Mouse (Mus musculus): ENCODE results near the gene Xntrpc. TPM values are rescaled to one million over a fixed set of nuclear protein-coding genes. Genes with fewer than 3 reads are reported as not detected.
"Not testable (repeated sequence)": the region's sequence is repeated elsewhere in the genome, so short reads cannot be mapped to it uniquely, and the experiment has no call there.

Xntrpc gene
- polyA plus RNA-seq (2015; fragmentation: Nextera tagmentation; extraction: Ambion mirVana): 0.15 and 0.20 TPM in 2 replicates

GRCm38 (mm10) chr7:102065046-102065891 is at the start of gene Xntrpc, which contains the start of the genes Rnf121 and Xndc1:
Xntrpc (plus strand) TSS chr7:102065713.
Rnf121 (minus strand) TSS chr7:102065469.
Xndc1 (plus strand) TSS chr7:102065511.
- Histone ChIP-seq H3K9me3 (ENCODE audit: low read length) (no peaks in the 10 kb centered on the region), H3K4me1 (ENCODE audit: insufficient read depth) (peaks cover 26% of the 10 kb centered on the region), H3K27ac (ENCODE audit: low read depth) (peak within 1 kb of the TSS; percentile 53), H3K27me3 (ENCODE audit: insufficient read depth, low read length) (no peaks in the 10 kb centered on the region), H3K4me2 (ENCODE audit: low read depth, low read length) (peak within 1 kb of the TSS; percentile 96), H3K36me3 (replicated peaks; ENCODE audit: insufficient read depth, low read length) (no peaks in the 10 kb centered on the region), H3K4me3 (ENCODE audit: low read depth, low read length) (peak within 1 kb of the TSS; percentile 85), H3K9ac (replicated peaks) (peak within 1 kb of the TSS; percentile 75)
- under 1% methylated on average over 56 of the region's 56 CpGs for WGBS (ENCODE audit: insufficient replicate concordance)
- DNase-seq (peak; percentile 94), ATAC-seq (peak; percentile 99)
- TF ChIP-seq EP300 (IDR thresholded peaks at IDR 0.05; ENCODE audit: low read depth) (peak; percentile 51; the same call in 1 of the 2 replicates), CTCF (IDR thresholded peaks at IDR 0.05; ENCODE audit: low read depth) (no peak)

DNA sequence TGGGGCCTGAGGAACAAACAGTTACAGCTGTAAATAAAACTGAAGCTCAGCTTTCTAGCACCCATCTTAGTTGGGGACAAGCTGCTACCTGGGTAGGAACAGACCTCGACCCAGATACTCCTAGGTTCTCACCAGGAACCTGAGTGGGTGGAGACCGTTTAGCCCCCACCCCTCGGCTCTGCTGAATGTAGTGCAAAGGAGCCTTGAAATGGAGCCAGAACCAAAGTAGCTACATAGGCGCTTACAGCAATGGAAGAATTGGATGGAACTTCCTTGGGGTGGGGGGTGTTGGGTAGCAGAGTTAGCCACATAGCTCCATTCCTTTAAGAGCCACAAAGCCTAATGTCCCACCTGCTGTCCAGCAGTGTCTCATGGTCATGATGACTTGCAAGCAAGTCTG is 48.6 kb upstream of the Xntrpc start:
- TF ChIP-seq CTCF (IDR thresholded peaks at IDR 0.05; ENCODE audit: low read depth) (no peak), EP300 (IDR thresholded peaks at IDR 0.05; ENCODE audit: low read depth) (no peak)
- peak overlapping the region; percentile 66 for H3K4me2 ChIP-seq (ENCODE audit: low read depth, low read length)
- H3K9ac ChIP-seq (replicated peaks): peak overlapping the region; percentile 28
- no peaks in the 10 kb centered on the region for H3K27me3 ChIP-seq (ENCODE audit: insufficient read depth, low read length)
- ATAC-seq (no peak), DNase-seq (no peak)
- H3K27ac ChIP-seq (ENCODE audit: low read depth): peak overlapping the region; percentile 68
- 83% methylated on average over 4 of the region's 4 CpGs for WGBS (ENCODE audit: insufficient replicate concordance)
- H3K4me1 ChIP-seq (ENCODE audit: insufficient read depth): peaks cover 13% of the 10 kb centered on the region
- H3K36me3 ChIP-seq (replicated peaks; ENCODE audit: insufficient read depth, low read length): peaks cover 63% of the 10 kb centered on the region
- peak overlapping the region; percentile 31 for H3K4me3 ChIP-seq (ENCODE audit: low read depth, low read length)
- no peaks in the 10 kb centered on the region for H3K9me3 ChIP-seq (ENCODE audit: low read length)

- Histone ChIP-seq H3K4me2 (ENCODE audit: low read depth, low read length) (peak overlapping the region; percentile 66), H3K9ac (replicated peaks) (peak overlapping the region; percentile 28), H3K4me1 (ENCODE audit: insufficient read depth) (peaks cover 13% of the 10 kb centered on the region), H3K36me3 (replicated peaks; ENCODE audit: insufficient read depth, low read length) (peaks cover 61% of the 10 kb centered on the region), H3K9me3 (ENCODE audit: low read length) (no peaks in the 10 kb centered on the region), H3K4me3 (ENCODE audit: low read depth, low read length) (peak overlapping the region; percentile 31), H3K27ac (ENCODE audit: low read depth) (peak overlapping the region; percentile 68), H3K27me3 (ENCODE audit: insufficient read depth, low read length) (no peaks in the 10 kb centered on the region)
- peak; percentile 45; the same call in 1 of the 2 replicates for ATAC-seq
- TF ChIP-seq EP300 (IDR thresholded peaks at IDR 0.05; ENCODE audit: low read depth) (no peak), CTCF (IDR thresholded peaks at IDR 0.05; ENCODE audit: low read depth) (no peak)
- 51% methylated on average over 5 of the region's 5 CpGs for WGBS (ENCODE audit: insufficient replicate concordance)
- no peak for DNase-seq
Measured at GRCm38 (mm10) chr7:102017452-102017851, 48.1 kb upstream of the Xntrpc start.

DNA sequence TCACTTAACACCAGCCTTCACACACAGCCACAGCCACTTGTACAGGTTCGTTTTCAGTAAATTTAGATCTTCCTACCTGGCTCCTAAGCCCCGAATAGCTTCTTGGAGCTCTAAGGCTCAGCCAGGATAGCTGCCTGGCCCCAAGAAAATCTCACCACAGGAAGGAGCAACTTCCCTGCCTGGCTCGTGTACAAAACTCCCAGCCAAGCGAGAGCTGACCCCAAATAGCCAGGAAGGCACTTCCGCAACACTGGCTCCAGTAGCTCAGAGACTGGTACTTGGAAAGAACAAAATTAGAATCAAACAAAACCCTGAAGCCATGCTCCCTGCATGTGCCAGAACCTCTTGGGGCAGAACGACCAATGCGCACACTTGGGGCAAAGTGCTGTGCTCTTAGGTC is 47.5 kb upstream of the Xntrpc start:
- Histone ChIP-seq H3K27me3 (ENCODE audit: insufficient read depth, low read length) (no peaks in the 10 kb centered on the region), H3K36me3 (replicated peaks; ENCODE audit: insufficient read depth, low read length) (peaks cover 61% of the 10 kb centered on the region), H3K9me3 (ENCODE audit: low read length) (no peaks in the 10 kb centered on the region), H3K27ac (ENCODE audit: low read depth) (peak overlapping the region; percentile 68), H3K4me3 (ENCODE audit: low read depth, low read length) (peak overlapping the region; percentile 31; the same call in 1 of the 2 replicates), H3K4me1 (ENCODE audit: insufficient read depth) (peaks cover 13% of the 10 kb centered on the region), H3K4me2 (ENCODE audit: low read depth, low read length) (peak overlapping the region; percentile 66), H3K9ac (replicated peaks) (peak overlapping the region; percentile 28)
- ATAC-seq (0 out of 2 replicates have a peak, but pooled peaks have one; percentile 14), DNase-seq (no peak)
- TF ChIP-seq EP300 (IDR thresholded peaks at IDR 0.05; ENCODE audit: low read depth): no peak
- TF ChIP-seq CTCF (IDR thresholded peaks at IDR 0.05; ENCODE audit: low read depth): no peak
- 59% methylated on average over 7 of the region's 7 CpGs for WGBS (ENCODE audit: insufficient replicate concordance)

DNA sequence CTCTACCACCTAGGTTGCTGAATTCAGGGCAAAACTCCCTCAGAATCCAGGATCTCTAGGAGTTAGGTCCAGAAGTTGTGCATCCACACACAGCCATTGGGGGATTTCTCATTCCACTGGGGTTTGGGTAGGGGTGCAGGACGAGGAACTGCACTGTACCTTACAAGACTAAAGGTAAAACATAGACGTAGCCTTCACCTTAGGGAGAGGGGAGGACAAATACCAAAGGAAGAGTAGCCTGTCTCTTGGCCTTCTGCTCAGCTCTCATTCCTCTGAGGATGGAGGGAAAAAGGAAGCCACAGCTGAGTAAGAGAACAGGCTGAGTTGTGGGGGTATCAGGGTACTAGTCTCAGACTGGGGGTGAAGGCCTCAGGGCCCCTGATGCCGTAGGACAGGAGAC is 46.9 kb upstream of the Xntrpc start, which contains the start of gene Il18bp:
Gene Il18bp (minus strand): TSS at position 101 of the 400 bp plus-strand sequence.
- ATAC-seq (no peak), DNase-seq (no peak)
- peak within 1 kb of the TSS; percentile 68 for H3K27ac ChIP-seq (ENCODE audit: low read depth)
- peaks cover 13% of the 10 kb centered on the region for H3K4me1 ChIP-seq (ENCODE audit: insufficient read depth)
- peak within 1 kb of the TSS; percentile 31 for H3K4me3 ChIP-seq (ENCODE audit: low read depth, low read length)
- H3K4me2 ChIP-seq (ENCODE audit: low read depth, low read length): peak within 1 kb of the TSS; percentile 66
- WGBS (ENCODE audit: insufficient replicate concordance): 80% methylated on average over 3 of the region's 3 CpGs
- H3K36me3 ChIP-seq (replicated peaks; ENCODE audit: insufficient read depth, low read length): peaks cover 61% of the 10 kb centered on the region
- TF ChIP-seq CTCF (IDR thresholded peaks at IDR 0.05; ENCODE audit: low read depth): no peak
- TF ChIP-seq EP300 (IDR thresholded peaks at IDR 0.05; ENCODE audit: low read depth): no peak
- H3K27me3 ChIP-seq (ENCODE audit: insufficient read depth, low read length): no peaks in the 10 kb centered on the region
- no peaks in the 10 kb centered on the region for H3K9me3 ChIP-seq (ENCODE audit: low read length)
- peak within 1 kb of the TSS; percentile 28 for H3K9ac ChIP-seq (replicated peaks)

GRCm38 (mm10) chr7:102019362-102019761 is 46.2 kb upstream of the Xntrpc start:
- Histone ChIP-seq H3K4me3 (ENCODE audit: low read depth, low read length) (no peak overlapping the region), H3K36me3 (replicated peaks; ENCODE audit: insufficient read depth, low read length) (peaks cover 57% of the 10 kb centered on the region), H3K9me3 (ENCODE audit: low read length) (no peaks in the 10 kb centered on the region), H3K27me3 (ENCODE audit: insufficient read depth, low read length) (no peaks in the 10 kb centered on the region), H3K4me1 (ENCODE audit: insufficient read depth) (peaks cover 13% of the 10 kb centered on the region), H3K27ac (ENCODE audit: low read depth) (peak overlapping the region; percentile 68), H3K9ac (replicated peaks) (no peak overlapping the region), H3K4me2 (ENCODE audit: low read depth, low read length) (0 out of 2 replicates have a peak overlapping the region, but pooled peaks have one; percentile 19)
- 50% methylated on average over 3 of the region's 3 CpGs for WGBS (ENCODE audit: insufficient replicate concordance)
- TF ChIP-seq CTCF (IDR thresholded peaks at IDR 0.05; ENCODE audit: low read depth) (no peak), EP300 (IDR thresholded peaks at IDR 0.05; ENCODE audit: low read depth) (no peak)
- no peak; the same call in 1 of the 2 replicates for ATAC-seq
- no peak for DNase-seq

GRCm38 (mm10) chr7:102020934-102021333 is 44.6 kb upstream of the Xntrpc start:
- H3K9me3 ChIP-seq (ENCODE audit: low read length); DNase-seq; ATAC-seq; H3K27ac ChIP-seq (ENCODE audit: low read depth); H3K27me3 ChIP-seq (ENCODE audit: insufficient read depth, low read length); H3K4me2 ChIP-seq (ENCODE audit: low read depth, low read length); H3K4me3 ChIP-seq (ENCODE audit: low read depth, low read length); H3K9ac ChIP-seq (replicated peaks): not testable (repeated sequence)
- H3K36me3 ChIP-seq (replicated peaks; ENCODE audit: insufficient read depth, low read length): peaks cover 42% of the 10 kb centered on the region
- 88% methylated on average over 2 of the region's 2 CpGs for WGBS (ENCODE audit: insufficient replicate concordance)
- H3K4me1 ChIP-seq (ENCODE audit: insufficient read depth): peaks cover 13% of the 10 kb centered on the region

Data from liver, postnatal 0 days (tissue).